Mouse (Mus musculus) stomach, embryonic 16.5 days (tissue): Measurements from ENCODE around the gene Mast4. TPM values are rescaled to one million over a fixed set of nuclear protein-coding genes. Genes with fewer than 3 reads are reported as not detected.

ENCODE experiments used
- ATAC-seq: fragments of 200-750 bp; cut with Nextera tagmentation; 2 replicates; pipeline ENCODE4 v1.8.0; 2017; ENCODE audit warnings: moderate number of reproducible peaks, moderate TSS enrichment; ENCODE audit not compliant: insufficient read depth, low FRiP score
- H3K27ac ChIP-seq: fragments of 300-500 bp; sonication (generic); 2 replicates; pipeline ENCODE4 v1.5.1; 2014; ENCODE audit warnings: low read length
- H3K27me3 ChIP-seq: fragments of 300-500 bp; sonication (generic); 2 replicates; pipeline ENCODE4 v1.6.1; 2014; ENCODE audit warnings: low read length, control low read depth, mixed read lengths; ENCODE audit not compliant: control insufficient read depth, insufficient read depth
- H3K36me3 ChIP-seq: fragments of 300-500 bp; sonication (generic); 2 replicates; pipeline ENCODE4 v1.6.1; 2014; ENCODE audit warnings: low read length; ENCODE audit not compliant: control insufficient read depth, insufficient read depth
- H3K4me1 ChIP-seq: fragments of 300-500 bp; sonication (generic); 2 replicates; pipeline ENCODE4 v1.6.1; 2014; ENCODE audit warnings: low read length, control low read depth, mixed read lengths; ENCODE audit not compliant: control insufficient read depth, insufficient read depth
- H3K4me2 ChIP-seq: fragments of 300-500 bp; sonication (generic); 2 replicates; pipeline ENCODE4 v1.6.1; 2014; ENCODE audit warnings: low read depth, low read length, mixed read lengths
- H3K4me3 ChIP-seq: fragments of 300-500 bp; sonication (generic); replicated peaks from 2 replicates; pipeline ENCODE4 v1.5.1; 2014; ENCODE audit warnings: mild to moderate bottlenecking, low read length
- H3K9ac ChIP-seq: fragments of 300-500 bp; sonication (generic); 2 replicates; pipeline ENCODE4 v1.6.1; 2014; ENCODE audit warnings: low read length
- H3K9me3 ChIP-seq: fragments of 300-500 bp; sonication (generic); replicated peaks from 2 replicates; pipeline ENCODE4 v1.6.1; 2016; ENCODE audit warnings: low read length, control low read depth; ENCODE audit not compliant: control insufficient read depth
- WGBS: fragments of 180-500 bp; shearing (Covaris S2); extraction: QIAGEN DNeasy Blood & Tissue Kit; methylation state at CpG from one replicate; pipeline ENCODE4 v1.1.7; 2014; 5-methylcytosine and 5-hydroxymethylcytosine counted together
- polyA plus RNA-seq: library from polyadenylated mRNA; unstranded; fragments of >200 nt; fragmentation: Nextera tagmentation; extraction: Ambion mirVana; gene quantifications from 2 replicates; pipeline ENCODE4 v1.2.1, GENCODE M21; 2015

The Mast4 gene
- polyA plus RNA-seq, 1 experiment from 2014 or later: 31.0 TPM

GRCm38 (mm10) chr13:103217486-103217885, 116.8 kb downstream of the Mast4 start:
- H3K27ac ChIP-seq: no peak overlapping the region
- H3K9me3 ChIP-seq: no peaks in the 10 kb centered on the region
- peaks cover under 1% of the 10 kb centered on the region; the same call in 1 of the 2 replicates for H3K4me1 ChIP-seq
- no peak overlapping the region for H3K9ac ChIP-seq
- no peak overlapping the region for H3K4me3 ChIP-seq
- H3K36me3 ChIP-seq: no peaks in the 10 kb centered on the region
- WGBS: 78% methylated on average over 3 of the region's 3 CpGs
- no peak overlapping the region for H3K4me2 ChIP-seq
- no peak for ATAC-seq
- no peaks in the 10 kb centered on the region for H3K27me3 ChIP-seq

DNA sequence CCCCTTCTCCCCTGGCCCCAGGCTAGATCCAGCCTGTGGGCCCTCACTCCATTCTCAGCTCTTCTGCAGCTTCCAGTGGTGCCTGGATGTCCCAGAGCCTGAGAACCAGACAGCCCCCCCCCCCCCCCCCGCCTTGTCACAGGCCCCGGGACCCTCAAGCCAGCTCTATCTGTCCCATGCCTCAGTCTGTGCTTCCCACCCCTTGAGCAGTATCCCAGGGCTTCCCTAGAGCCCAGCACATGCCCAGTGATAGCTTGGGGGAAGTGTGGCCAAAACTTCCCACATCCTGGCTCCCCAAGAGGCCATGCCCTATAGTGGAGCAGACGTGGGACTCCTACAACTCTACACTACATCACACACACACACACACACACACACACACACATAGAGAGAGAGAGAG, 119.8 kb downstream of the Mast4 start:
- Histone ChIP-seq H3K4me2 (no peak overlapping the region), H3K4me3 (no peak overlapping the region), H3K9me3 (no peaks in the 10 kb centered on the region), H3K27ac (no peak overlapping the region), H3K9ac (no peak overlapping the region), H3K4me1 (peaks cover 6% of the 10 kb centered on the region; the same call in 1 of the 2 replicates), H3K36me3 (no peaks in the 10 kb centered on the region), H3K27me3 (no peaks in the 10 kb centered on the region)
- 90% methylated on average over 3 of the region's 3 CpGs for WGBS
- ATAC-seq: no peak; the same call in 1 of the 2 replicates

GRCm38 (mm10) chr13:103211953-103212352, 122.3 kb downstream of the Mast4 start:
- H3K9me3 ChIP-seq: no peaks in the 10 kb centered on the region
- no peak overlapping the region for H3K9ac ChIP-seq
- peak overlapping the region; percentile 6; the same call in 1 of the 2 replicates for H3K4me2 ChIP-seq
- no peaks in the 10 kb centered on the region for H3K27me3 ChIP-seq
- 41% methylated on average over 6 of the region's 6 CpGs for WGBS
- H3K4me3 ChIP-seq: no peak overlapping the region
- peak overlapping the region; percentile 50 for H3K27ac ChIP-seq
- no peaks in the 10 kb centered on the region for H3K36me3 ChIP-seq
- no peak for ATAC-seq
- H3K4me1 ChIP-seq: peaks cover 6% of the 10 kb centered on the region; the same call in 1 of the 2 replicates

- peak overlapping the region; percentile 50 for H3K27ac ChIP-seq
- no peak overlapping the region for H3K9ac ChIP-seq
- H3K4me1 ChIP-seq: peaks cover 6% of the 10 kb centered on the region; the same call in 1 of the 2 replicates
- H3K9me3 ChIP-seq: no peaks in the 10 kb centered on the region
- peak; percentile 82 for ATAC-seq
- H3K27me3 ChIP-seq: no peaks in the 10 kb centered on the region
- no peak overlapping the region for H3K4me3 ChIP-seq
- no peaks in the 10 kb centered on the region for H3K36me3 ChIP-seq
- H3K4me2 ChIP-seq: peak overlapping the region; percentile 6; the same call in 1 of the 2 replicates
- 48% methylated on average over 11 of the region's 11 CpGs for WGBS
These were observed 122.8 kb downstream of the Mast4 start for GRCm38 (mm10) chr13:103211501-103211941.

GRCm38 (mm10) chr13:103210746-103211145, 123.6 kb downstream of the Mast4 start:
- H3K4me3 ChIP-seq: no peak overlapping the region
- 88% methylated on average over 4 of the region's 4 CpGs for WGBS
- no peak overlapping the region for H3K4me2 ChIP-seq
- H3K27me3 ChIP-seq: no peaks in the 10 kb centered on the region
- no peak overlapping the region for H3K9ac ChIP-seq
- no peaks in the 10 kb centered on the region for H3K36me3 ChIP-seq
- H3K9me3 ChIP-seq: no peaks in the 10 kb centered on the region
- H3K4me1 ChIP-seq: peaks cover 6% of the 10 kb centered on the region; the same call in 1 of the 2 replicates
- no peak for ATAC-seq
- H3K27ac ChIP-seq: no peak overlapping the region; the same call in 1 of the 2 replicates

- H3K4me1 ChIP-seq: peaks cover 3% of the 10 kb centered on the region; the same call in 1 of the 2 replicates
- H3K27ac ChIP-seq: no peak overlapping the region
- ATAC-seq: no peak
- no peak overlapping the region for H3K4me3 ChIP-seq
- H3K4me2 ChIP-seq: no peak overlapping the region
- 69% methylated on average over 4 of the region's 4 CpGs for WGBS
- no peak overlapping the region for H3K9ac ChIP-seq
- no peaks in the 10 kb centered on the region for H3K36me3 ChIP-seq
- no peaks in the 10 kb centered on the region for H3K27me3 ChIP-seq
- no peaks in the 10 kb centered on the region for H3K9me3 ChIP-seq
These were observed 127.1 kb downstream of the Mast4 start for GRCm38 (mm10) chr13:103207199-103207598.

- H3K36me3 ChIP-seq: no peaks in the 10 kb centered on the region
- ATAC-seq: no peak
- H3K27me3 ChIP-seq: no peaks in the 10 kb centered on the region
- H3K4me1 ChIP-seq: no peaks in the 10 kb centered on the region
- H3K4me2 ChIP-seq: no peak overlapping the region
- 79% methylated on average over 9 of the region's 9 CpGs for WGBS
- H3K9me3 ChIP-seq: no peaks in the 10 kb centered on the region
- H3K27ac ChIP-seq: no peak overlapping the region
- no peak overlapping the region for H3K9ac ChIP-seq
- H3K4me3 ChIP-seq: no peak overlapping the region
These were observed 127.7 kb downstream of the Mast4 start for GRCm38 (mm10) chr13:103206644-103207043.

GRCm38 (mm10) chr13:103205191-103205590, 129.1 kb downstream of the Mast4 start:
- no peaks in the 10 kb centered on the region for H3K4me1 ChIP-seq
- no peak overlapping the region for H3K4me3 ChIP-seq
- H3K36me3 ChIP-seq: no peaks in the 10 kb centered on the region
- 86% methylated on average over 5 of the region's 5 CpGs for WGBS
- H3K4me2 ChIP-seq: no peak overlapping the region
- no peaks in the 10 kb centered on the region for H3K27me3 ChIP-seq
- H3K9me3 ChIP-seq: no peaks in the 10 kb centered on the region
- no peak overlapping the region for H3K27ac ChIP-seq
- ATAC-seq: no peak
- H3K9ac ChIP-seq: no peak overlapping the region

DNA sequence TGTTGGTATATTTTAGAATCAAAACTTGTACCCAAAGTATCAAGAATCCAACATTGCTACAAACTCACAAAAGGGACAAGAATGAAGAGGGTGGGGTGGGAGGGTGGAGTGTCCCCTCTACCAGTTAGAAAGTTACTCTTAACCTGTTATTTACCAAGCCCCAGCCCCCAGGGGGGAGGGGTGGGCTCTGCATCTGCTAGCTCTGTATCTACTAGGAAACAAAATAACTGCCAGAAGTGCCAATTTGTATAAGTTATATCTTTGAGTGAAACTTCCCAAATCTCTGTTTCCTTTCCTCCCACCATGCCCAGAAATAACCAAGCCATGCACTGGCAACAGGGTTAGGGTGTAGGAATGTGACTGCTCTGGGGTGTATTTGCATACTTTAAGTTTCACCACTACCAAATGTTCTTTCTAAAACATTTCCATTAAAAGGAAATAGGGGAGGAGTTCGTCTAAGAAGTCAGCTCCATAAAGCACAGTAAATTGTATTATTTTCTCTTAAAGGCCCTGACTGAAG, 130.9 kb downstream of the Mast4 start:
- Histone ChIP-seq H3K4me1 (no peaks in the 10 kb centered on the region), H3K4me3 (no peak overlapping the region), H3K9ac (no peak overlapping the region), H3K27me3 (no peaks in the 10 kb centered on the region), H3K36me3 (no peaks in the 10 kb centered on the region), H3K27ac (no peak overlapping the region), H3K9me3 (no peaks in the 10 kb centered on the region), H3K4me2 (no peak overlapping the region)
- 54% methylated on average over 1 of the region's 1 CpGs for WGBS
- ATAC-seq: no peak
